Mouse (Mus musculus) left cerebral cortex, adult 2 months (tissue): ENCODE measurements around the gene Eif2ak1. TPM values are rescaled to one million over a fixed set of nuclear protein-coding genes. Genes with fewer than 3 reads are reported as not detected.

Experiments
- DNase-seq, 2 experiments: peaks; one replicate each; pipeline ENCODE4 v3.0.0; 2021 to 2022; ENCODE audit warnings: low spot score in 2 of 2, mixed read lengths in 1 of 2; ENCODE audit errors: extremely low spot score in 1 of 2
- H3K27ac ChIP-seq: fragments of 200-600 bp; 2 replicates; pipeline ENCODE4 v1.8.1; 2022
- H3K4me3 ChIP-seq: fragments of 200-600 bp; 2 replicates; pipeline ENCODE4 v1.8.1; 2022
- CTCF ChIP-seq: fragments of 200-600 bp; IDR thresholded peaks from 2 replicates; pipeline ENCODE4 v1.8.1; 2022; ENCODE audit warnings: antibody characterized with exemption, mild to moderate bottlenecking, moderate library complexity
- intact Hi-C: fragments of 180-260 bp; cut with DNase I; formaldehyde crosslinking; loops from one replicate; pipeline ENCODE4 v1.15.1; 2025
- total RNA-seq, 2 experiments: library from RNA; stranded (reverse); gene quantifications; 2 replicates each; pipeline ENCODE4 v1.2.3; 2021

Eif2ak1 gene
- total RNA-seq, 2 experiments from 2014 or later: 43.6 to 48.3 TPM

DNA sequence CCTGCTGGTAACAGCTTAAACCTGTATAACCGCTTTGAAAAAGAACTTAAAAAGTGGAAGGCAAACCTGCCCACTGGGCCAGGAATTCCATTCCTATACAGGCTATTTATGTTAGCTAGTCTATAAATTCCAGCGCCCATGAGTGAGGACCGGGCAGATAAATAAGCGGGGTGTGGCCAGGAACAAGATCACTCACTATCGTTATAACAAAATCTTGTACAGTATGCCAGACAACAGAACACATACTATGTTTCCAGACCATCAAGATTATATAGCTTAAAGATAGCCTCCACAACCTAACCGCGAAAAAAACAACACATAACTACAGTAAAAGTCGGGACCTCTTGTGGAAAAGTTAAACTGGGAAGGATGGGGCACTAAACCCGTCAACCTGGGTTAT, 91.3 kb downstream of the Eif2ak1 start:
- DNase-seq: no peak
- peak overlapping the region; percentile 92 for H3K27ac ChIP-seq
- H3K4me3 ChIP-seq: peak overlapping the region; percentile 91
- intact Hi-C loops: loop anchor here (1.0 kb wide), 1 partner anchor 66 kb away; no protein-coding TSS in a partner anchor
- no peak for TF ChIP-seq CTCF

DNA sequence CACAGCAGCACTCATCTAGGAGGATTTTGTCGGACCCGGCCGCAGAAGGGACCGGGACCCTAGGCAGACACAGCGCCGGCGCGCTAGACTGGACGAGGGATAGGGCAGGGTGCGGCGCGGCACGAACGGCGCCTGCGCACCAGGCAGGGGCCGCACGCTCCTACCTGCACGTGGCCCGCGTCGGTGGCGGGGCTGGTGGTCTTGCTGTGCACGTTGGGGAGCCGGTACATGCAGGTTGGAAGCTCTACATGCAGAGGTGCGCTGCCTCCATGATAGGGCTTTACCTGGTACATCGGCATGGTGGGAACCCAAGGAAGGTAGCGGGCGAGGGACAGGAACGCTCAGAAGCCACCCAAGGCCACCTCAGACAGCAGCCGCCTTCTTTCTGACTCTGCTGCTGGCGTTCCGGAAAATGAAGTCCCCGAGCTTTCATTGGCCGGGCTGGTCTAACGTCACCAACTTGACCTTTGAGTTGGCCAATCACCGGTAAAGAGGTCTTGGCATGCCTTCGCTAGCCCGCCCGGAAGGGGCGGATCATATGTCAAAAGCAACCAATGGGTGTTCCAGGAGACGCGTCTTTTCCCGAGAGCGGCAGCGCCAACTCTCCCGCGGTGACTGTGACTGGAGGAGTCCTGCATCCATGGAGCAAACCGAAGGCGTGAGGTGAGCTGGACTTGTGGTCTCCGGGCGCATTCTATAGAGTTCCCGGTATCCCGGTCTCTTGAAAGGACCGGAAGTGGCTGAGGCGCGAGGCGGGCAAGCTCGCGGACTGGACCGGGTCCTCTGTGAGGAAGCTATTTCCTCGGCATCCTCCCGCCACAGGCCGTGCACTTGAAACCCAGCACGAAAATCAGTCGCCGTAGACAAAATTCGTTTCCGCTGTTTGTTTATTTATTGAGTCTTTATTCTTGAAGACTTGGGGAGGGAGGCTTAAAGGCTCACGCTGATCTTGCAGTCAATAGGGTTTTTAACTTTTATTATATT, 92.1 kb downstream of the Eif2ak1 start, which contains the start of the genes Aimp2 and Pms2:
Gene Aimp2, minus strand, starts transcription at position 431 of the 984 bp plus-strand sequence.
Gene Pms2, plus strand, starts transcription at position 548 of the 984 bp plus-strand sequence.
- TF ChIP-seq CTCF: no peak
- DNase-seq: peak; percentile 94 to 96
- intact Hi-C loops: loop anchor here (1.0 kb wide), 1 partner anchor 66 kb away; no protein-coding TSS in a partner anchor
- Histone ChIP-seq H3K27ac (peak within 1 kb of the TSS; percentile 92), H3K4me3 (peak within 1 kb of the TSS; percentile 91)

DNA sequence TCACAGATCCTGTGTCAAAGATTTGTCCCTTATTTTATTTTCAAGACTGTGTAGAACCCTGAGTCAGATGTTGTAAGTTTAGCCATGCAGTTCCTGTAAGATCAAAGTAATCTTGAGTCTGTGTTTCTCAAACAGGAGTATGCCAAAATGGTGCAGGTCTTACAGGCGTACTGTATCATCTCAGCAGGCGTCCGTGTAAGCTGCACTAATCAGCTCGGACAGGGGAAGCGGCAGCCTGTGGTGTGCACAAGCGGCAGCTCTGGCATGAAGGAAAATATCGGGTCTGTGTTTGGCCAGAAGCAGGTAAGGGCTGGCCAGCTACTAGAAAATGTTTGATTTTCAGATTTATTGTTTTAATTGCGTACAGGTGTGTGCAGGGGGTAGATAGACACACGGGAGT, 98.6 kb downstream of the Eif2ak1 start:
- no peak for DNase-seq
- H3K27ac ChIP-seq: no peak overlapping the region
- H3K4me3 ChIP-seq: no peak overlapping the region
- intact Hi-C loops: no loop called here
- TF ChIP-seq CTCF: no peak

DNA sequence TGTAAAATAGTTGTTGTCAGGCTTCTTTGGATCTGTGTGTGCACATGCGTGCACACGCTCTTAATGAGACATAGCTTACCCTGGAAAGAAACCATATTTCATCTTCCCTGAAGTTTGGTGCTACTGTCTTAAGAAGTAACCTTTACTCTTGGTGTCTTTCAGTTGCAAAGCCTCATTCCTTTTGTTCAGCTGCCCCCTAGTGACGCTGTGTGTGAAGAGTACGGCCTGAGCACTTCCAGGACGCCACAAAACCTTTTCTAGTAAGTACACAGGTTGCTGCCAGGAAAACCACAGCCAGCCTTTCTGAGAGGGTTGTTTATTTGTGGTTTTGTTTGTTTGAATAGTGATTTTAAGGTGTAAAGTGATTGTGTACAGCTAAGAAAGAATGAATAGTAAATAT, 99.8 kb downstream of the Eif2ak1 start:
- DNase-seq: no peak
- TF ChIP-seq CTCF: peak; percentile 52
- no peak overlapping the region for H3K4me3 ChIP-seq
- intact Hi-C loops: no loop called here
- H3K27ac ChIP-seq: no peak overlapping the region

DNA sequence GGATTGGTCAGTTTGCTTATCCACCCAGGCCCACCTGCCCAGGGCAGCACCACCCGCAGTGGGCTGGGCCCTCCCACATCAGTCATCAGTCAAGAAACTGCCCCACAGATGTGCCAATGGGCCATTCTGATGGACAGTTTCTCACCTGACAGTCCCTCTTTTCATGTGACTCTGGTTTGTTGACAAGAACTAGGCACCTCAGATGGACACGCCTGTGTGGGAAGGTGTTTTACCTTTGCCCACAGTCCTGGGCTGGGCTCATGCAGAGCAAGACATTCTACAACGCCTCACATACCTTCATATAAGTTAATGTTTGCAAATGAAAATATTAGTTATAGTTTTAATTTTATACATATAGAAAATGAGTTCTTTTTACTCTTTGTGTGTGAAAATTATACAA, 100.5 kb downstream of the Eif2ak1 start:
- intact Hi-C loops: no loop called here
- Histone ChIP-seq H3K27ac (no peak overlapping the region), H3K4me3 (no peak overlapping the region)
- DNase-seq: no peak
- no peak for TF ChIP-seq CTCF

DNA sequence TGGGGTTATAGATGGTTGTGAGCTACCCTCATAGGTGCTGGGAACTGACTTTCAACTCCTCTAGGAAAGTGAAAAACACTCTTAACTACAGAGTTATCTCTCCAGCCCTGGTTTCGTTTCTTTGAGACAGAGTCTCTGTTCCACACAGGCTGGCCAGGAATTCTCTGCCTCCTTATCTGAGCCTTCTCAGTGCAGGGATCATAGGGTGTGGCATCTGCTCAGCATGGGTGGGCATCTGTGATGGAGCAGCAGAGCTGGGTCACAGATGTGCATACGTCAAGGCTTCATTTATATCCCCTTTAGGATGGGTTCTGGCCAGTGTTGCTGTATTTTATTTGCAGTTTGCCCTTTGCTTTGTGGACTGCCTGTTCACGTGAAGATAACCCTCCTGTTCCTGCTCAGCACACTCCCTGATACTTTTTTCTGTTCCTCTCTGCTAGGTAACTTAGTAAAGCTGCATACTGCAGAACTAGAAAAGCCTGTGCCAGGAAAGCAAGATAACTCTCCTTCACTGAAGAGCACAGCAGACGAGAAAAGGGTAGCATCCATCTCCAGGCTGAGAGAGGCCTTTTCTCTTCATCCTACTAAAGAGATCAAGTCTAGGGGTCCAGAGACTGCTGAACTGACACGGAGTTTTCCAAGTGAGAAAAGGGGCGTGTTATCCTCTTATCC, 107.3 kb downstream of the Eif2ak1 start:
- TF ChIP-seq CTCF: no peak
- intact Hi-C loops: no loop called here

DNA sequence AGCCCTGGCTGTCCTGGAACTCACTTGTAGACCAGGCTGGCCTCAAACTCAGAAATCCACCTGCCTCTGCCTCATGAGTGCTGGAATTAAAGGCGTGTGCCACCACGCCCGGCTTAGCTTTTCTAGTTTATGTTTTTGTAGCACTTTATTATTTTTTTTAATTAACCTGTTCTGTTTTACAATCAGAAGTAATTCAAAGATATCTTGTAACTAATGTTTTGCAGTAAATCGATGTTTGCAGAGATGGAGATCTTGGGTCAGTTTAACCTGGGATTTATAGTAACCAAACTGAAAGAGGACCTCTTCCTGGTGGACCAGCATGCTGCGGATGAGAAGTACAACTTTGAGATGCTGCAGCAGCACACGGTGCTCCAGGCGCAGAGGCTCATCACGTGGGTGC, 110.3 kb downstream of the Eif2ak1 start, which contains the start of gene Gm42421:
Gene Gm42421, plus strand, starts transcription at position 301 of the 400 bp plus-strand sequence.
- no peak within 1 kb of the TSS for H3K4me3 ChIP-seq
- DNase-seq: no peak
- TF ChIP-seq CTCF: no peak
- no peak within 1 kb of the TSS for H3K27ac ChIP-seq
- intact Hi-C loops: no loop called here

More for the DNA sequence above, 107.3 kb downstream of the Eif2ak1 start:
- no peak overlapping the region for H3K27ac ChIP-seq
- no peak for DNase-seq
- H3K4me3 ChIP-seq: no peak overlapping the region

DNA sequence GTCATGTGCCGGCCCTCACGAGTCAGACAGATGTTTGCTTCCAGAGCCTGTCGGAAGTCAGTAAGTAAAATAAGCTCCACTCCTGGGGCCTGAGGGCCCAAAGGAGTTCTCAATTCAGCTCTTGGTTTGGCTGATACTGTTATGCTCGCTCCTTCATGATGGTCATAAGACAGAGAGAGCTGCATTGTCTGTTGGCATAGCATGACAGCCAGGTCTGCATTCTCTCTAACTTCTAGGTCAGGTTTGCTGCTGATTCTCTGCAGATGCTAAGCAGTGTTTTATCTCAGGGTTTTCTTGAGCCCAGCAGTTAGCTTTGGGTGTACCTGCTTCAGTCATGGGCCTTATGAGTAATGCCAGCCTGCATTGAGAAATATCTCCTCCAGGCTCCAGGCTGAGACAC, 111.7 kb downstream of the Eif2ak1 start:
- no peak for TF ChIP-seq CTCF
- intact Hi-C loops: no loop called here
- DNase-seq: no peak
- H3K4me3 ChIP-seq: no peak overlapping the region
- H3K27ac ChIP-seq: no peak overlapping the region

DNA sequence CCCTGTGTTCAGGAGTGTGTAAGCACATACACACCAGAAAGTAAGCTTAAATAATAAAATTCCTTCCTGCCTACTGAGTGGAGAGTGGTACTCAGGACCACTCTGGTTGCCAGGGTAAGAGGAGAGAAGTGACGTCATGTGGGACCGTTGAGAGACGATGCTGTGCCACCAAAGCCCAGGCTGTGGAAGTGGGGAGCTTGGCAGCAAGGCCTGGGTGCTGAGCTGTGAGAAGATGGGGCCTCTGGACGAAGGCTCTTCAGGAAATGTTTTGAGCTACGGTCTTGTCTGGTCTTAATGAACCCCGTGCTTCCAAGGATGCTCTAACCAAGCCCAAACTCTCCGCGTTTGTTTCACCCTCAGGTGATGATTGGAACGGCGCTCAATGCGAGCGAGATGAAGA, 113.1 kb downstream of the Eif2ak1 start:
- H3K27ac ChIP-seq: no peak overlapping the region
- no peak for DNase-seq
- intact Hi-C loops: loop anchor here (5.0 kb wide), 1 partner anchor 47 kb away; no protein-coding TSS in a partner anchor
- H3K4me3 ChIP-seq: no peak overlapping the region
- no peak for TF ChIP-seq CTCF

DNA sequence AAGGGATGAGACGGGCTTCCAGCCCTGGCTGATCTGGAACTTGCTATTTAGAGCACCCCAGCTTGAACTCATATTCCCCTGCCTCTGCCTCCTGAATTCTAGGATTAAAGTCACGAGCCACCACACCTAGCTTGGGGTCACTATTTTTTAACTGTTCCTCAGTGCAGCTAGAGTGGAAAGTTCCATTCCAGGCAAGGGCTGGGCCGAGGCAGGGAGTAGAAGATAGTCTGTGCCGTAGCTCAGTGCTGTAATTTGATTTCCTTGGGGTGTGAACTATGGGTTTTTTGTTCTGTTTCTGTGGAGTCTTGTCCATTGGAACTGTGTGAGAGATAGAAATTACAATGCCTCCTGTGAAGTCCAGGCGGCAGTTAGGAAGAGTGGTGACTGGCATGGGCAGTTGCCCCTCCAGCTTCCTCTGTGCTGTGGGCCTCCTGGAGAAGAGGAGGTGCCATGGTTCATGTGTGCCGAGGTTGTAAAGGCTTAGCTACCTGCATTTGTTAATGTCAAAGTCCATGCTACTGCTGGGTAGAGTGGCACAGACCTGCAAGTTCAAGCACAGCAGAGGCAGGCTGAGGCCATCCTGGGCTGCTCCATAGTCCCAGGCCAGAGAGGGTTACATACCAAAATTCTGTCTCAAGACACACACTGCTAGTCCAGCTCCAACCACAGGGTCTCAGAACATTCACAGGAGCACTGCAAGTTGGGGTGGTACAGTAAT, 114.4 kb downstream of the Eif2ak1 start:
- DNase-seq: no peak
- Histone ChIP-seq H3K4me3 (no peak overlapping the region), H3K27ac (no peak overlapping the region)
- no peak for TF ChIP-seq CTCF
- intact Hi-C loops: loop anchor here (5.0 kb wide), 1 partner anchor 45 kb away; no protein-coding TSS in a partner anchor

DNA sequence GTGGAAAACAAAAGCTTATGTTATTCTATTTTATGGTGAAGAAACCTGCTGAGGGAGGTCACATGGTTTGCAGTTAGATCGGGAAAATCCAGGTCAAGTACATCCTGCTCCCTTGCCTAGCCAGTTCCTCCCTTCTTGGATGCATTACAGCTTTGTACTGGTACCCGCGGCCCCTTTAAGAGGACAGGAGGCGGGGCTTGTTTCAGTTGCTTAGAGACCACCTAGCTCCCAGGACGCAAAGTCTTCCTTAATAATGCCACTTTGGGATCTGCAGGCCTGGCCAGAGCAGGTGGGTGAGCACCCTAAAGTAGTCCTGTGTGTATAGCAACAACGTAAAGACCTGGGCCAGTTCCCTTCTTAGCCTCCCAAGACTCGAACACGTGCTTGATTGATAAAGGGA, 115.2 kb downstream of the Eif2ak1 start, which contains the start of gene Rsph10b:
Gene Rsph10b, plus strand, starts transcription at position 205 of the 400 bp plus-strand sequence.
- H3K27ac ChIP-seq: no peak within 1 kb of the TSS
- no peak for TF ChIP-seq CTCF
- no peak for DNase-seq
- no peak within 1 kb of the TSS for H3K4me3 ChIP-seq
- intact Hi-C loops: loop anchor here (5.0 kb wide), 1 partner anchor 44 kb away; no protein-coding TSS in a partner anchor
